Mouse (Mus musculus): ENCODE results near the gene Myo18a.

Myo18a gene

GRCm38 (mm10) chr11:77887373-77887960 lies 124.4 kb downstream of the Myo18a start:
- in situ Hi-C loops (cut with MboI; ENCODE audit: unreplicated experiment in 2 of 2): loop anchor here (5.0 to 10.0 kb wide), 2 partner anchors 63 to 290 kb away; partner anchors contain the start of genes Nek8 (in 1 of the 2) and Tlcd1 (in 1 of the 2)

GRCm38 (mm10) chr11:77888846-77889245 lies 125.8 kb downstream of the Myo18a start:
- in situ Hi-C loops (cut with MboI; ENCODE audit: unreplicated experiment in 2 of 2): loop anchor here (5.0 to 10.0 kb wide), 2 partner anchors 64 to 288 kb away; partner anchors contain the start of genes Nek8 (in 1 of the 2) and Tlcd1 (in 1 of the 2)

GRCm38 (mm10) chr11:77889484-77889883 lies 126.4 kb downstream of the Myo18a start:
- in situ Hi-C loops (cut with MboI; ENCODE audit: unreplicated experiment in 2 of 2): loop anchor here (5.0 to 10.0 kb wide), 2 partner anchors 65 to 288 kb away; partner anchors contain the start of genes Nek8 (in 1 of the 2) and Tlcd1 (in 1 of the 2)

GRCm38 (mm10) chr11:77890648-77891258 lies 127.7 kb downstream of the Myo18a start:
- in situ Hi-C loops (cut with MboI; ENCODE audit: unreplicated experiment in 2 of 2): loop anchor here (5.0 to 10.0 kb wide), 2 partner anchors 63 to 64 kb away; no protein-coding TSS in a partner anchor

GRCm38 (mm10) chr11:77892883-77893282 lies 129.8 kb downstream of the Myo18a start:
- in situ Hi-C loops (cut with MboI; ENCODE audit: unreplicated experiment in 2 of 2): loop anchor here (5.0 to 10.0 kb wide), 2 partner anchors 62 to 66 kb away; no protein-coding TSS in a partner anchor

- in situ Hi-C loops (cut with MboI; ENCODE audit: unreplicated experiment in 2 of 2): loop anchor here (5.0 to 10.0 kb wide), 2 partner anchors 62 to 66 kb away; no protein-coding TSS in a partner anchor
These were observed 130.2 kb downstream of the Myo18a start for GRCm38 (mm10) chr11:77893283-77893682.

GRCm38 (mm10) chr11:77893787-77894718 lies 131.0 kb downstream of the Myo18a start, which contains the start of gene Pipox:
Pipox (minus strand) TSS chr11:77894096.
- in situ Hi-C loops (cut with MboI; ENCODE audit: unreplicated experiment in 2 of 2): loop anchor here (5.0 to 10.0 kb wide), 2 partner anchors 61 to 67 kb away; no protein-coding TSS in a partner anchor

GRCm38 (mm10) chr11:77894967-77895366 lies 131.9 kb downstream of the Myo18a start:
- in situ Hi-C loops (cut with MboI; ENCODE audit: unreplicated experiment in 2 of 2): loop anchor here (5.0 to 10.0 kb wide), 3 partner anchors 57 to 68 kb away; no protein-coding TSS in a partner anchor

GRCm38 (mm10) chr11:77896011-77896410 lies 133.0 kb downstream of the Myo18a start:
- in situ Hi-C loops (cut with MboI; ENCODE audit: unreplicated experiment in 2 of 2): loop anchor here (5.0 to 10.0 kb wide), 2 partner anchors 56 to 59 kb away; no protein-coding TSS in a partner anchor

GRCm38 (mm10) chr11:77896480-77896819 lies 133.4 kb downstream of the Myo18a start:
- in situ Hi-C loops (cut with MboI; ENCODE audit: unreplicated experiment in 2 of 2): loop anchor here (5.0 to 10.0 kb wide), 2 partner anchors 56 to 58 kb away; no protein-coding TSS in a partner anchor

- in situ Hi-C loops (cut with MboI; ENCODE audit: unreplicated experiment in 2 of 2): loop anchor here (5.0 to 10.0 kb wide), 2 partner anchors 55 to 58 kb away; no protein-coding TSS in a partner anchor
These were observed 134.1 kb downstream of the Myo18a start for GRCm38 (mm10) chr11:77896820-77897805.

- in situ Hi-C loops (cut with MboI; ENCODE audit: unreplicated experiment in 2 of 2): no loop called here
These were observed 137.1 kb downstream of the Myo18a start for GRCm38 (mm10) chr11:77900187-77900586.

GRCm38 (mm10) chr11:77900696-77901095 lies 137.7 kb downstream of the Myo18a start:
- in situ Hi-C loops (cut with MboI; ENCODE audit: unreplicated experiment in 2 of 2): no loop called here

GRCm38 (mm10) chr11:77901366-77901765 lies 138.3 kb downstream of the Myo18a start:
- in situ Hi-C loops (cut with MboI; ENCODE audit: unreplicated experiment in 2 of 2): no loop called here

- in situ Hi-C loops (cut with MboI; ENCODE audit: unreplicated experiment in 2 of 2): no loop called here
These were observed 138.8 kb downstream of the Myo18a start for GRCm38 (mm10) chr11:77901775-77902355.

GRCm38 (mm10) chr11:77903761-77904160 lies 140.7 kb downstream of the Myo18a start:
- in situ Hi-C loops (cut with MboI; ENCODE audit: unreplicated experiment in 2 of 2): no loop called here

- in situ Hi-C loops (cut with MboI; ENCODE audit: unreplicated experiment in 2 of 2): no loop called here
These were observed 141.7 kb downstream of the Myo18a start for GRCm38 (mm10) chr11:77904707-77905106.

GRCm38 (mm10) chr11:77906097-77906687 lies 143.1 kb downstream of the Myo18a start:
- in situ Hi-C loops (cut with MboI; ENCODE audit: unreplicated experiment in 2 of 2): no loop called here
